Mouse (Mus musculus): ENCODE measurements around the gene Clec4b1.
A peak's percentile ranks its signal among the peaks of the same experiment; 100 is the strongest.
"Not testable (repeated sequence)": the region's sequence is repeated elsewhere in the genome, so short reads cannot be mapped to it uniquely, and the experiment has no call there.

The Clec4b1 gene

GRCm38 (mm10) chr6:123049742-123050372 lies at the start of gene Clec4b1:
Gene Clec4b1 (plus strand): TSS chr6:123049962.
- peak; percentile 16 for DNase-seq (ENCODE audit: low spot score)

- not testable (repeated sequence) for DNase-seq (ENCODE audit: low spot score)
Measured at GRCm38 (mm10) chr6:123004696-123005095, 45.1 kb upstream of the Clec4b1 start.

- DNase-seq (ENCODE audit: low spot score) = peak; percentile 5
Measured at GRCm38 (mm10) chr6:123005591-123005990, 44.2 kb upstream of the Clec4b1 start.

- no peak for DNase-seq (ENCODE audit: low spot score)
Measured at GRCm38 (mm10) chr6:123095125-123095843, 45.5 kb downstream of the Clec4b1 start.

GRCm38 (mm10) chr6:123106128-123106527 lies 56.4 kb downstream of the Clec4b1 start, which contains the start of gene Clec4a2:
Gene Clec4a2 (plus strand): TSS chr6:123106428.
- DNase-seq (ENCODE audit: low spot score) = not testable (repeated sequence)

Measured in lung, postnatal 25 days (tissue).